Mouse (Mus musculus): Measurements from ENCODE around the gene Fxyd7. TPM values are rescaled to one million over a fixed set of nuclear protein-coding genes. Genes with fewer than 3 reads are reported as not detected.

Fxyd7 gene
- polyA plus RNA-seq, 1 experiment from 2014 or later: 40.9 TPM

- Histone ChIP-seq H3K9ac (ENCODE audit: low read depth, low read length) (no peak overlapping the region), H3K4me2 (ENCODE audit: low read depth, low read length) (no peak overlapping the region), H3K4me3 (ENCODE audit: low read depth, low read length) (no peak overlapping the region), H3K9me3 (ENCODE audit: control insufficient read depth, low read length) (no peaks in the 10 kb centered on the region), H3K27ac (replicated peaks; ENCODE audit: low read depth, low read length) (no peak overlapping the region), H3K36me3 (ENCODE audit: control insufficient read depth, insufficient read depth, low read length) (no peaks in the 10 kb centered on the region), H3K4me1 (ENCODE audit: control insufficient read depth, insufficient read depth, low read length) (peaks cover 8% of the 10 kb centered on the region; the same call in 1 of the 2 replicates), H3K27me3 (replicated peaks; ENCODE audit: control insufficient read depth, insufficient read depth, low read length) (no peaks in the 10 kb centered on the region)
- no peak for ATAC-seq (ENCODE audit: low read depth)
- no peak for DNase-seq (ENCODE audit: low spot score)
These were observed 22.3 kb upstream of the Fxyd7 start for GRCm38 (mm10) chr7:31073546-31073945.

DNA sequence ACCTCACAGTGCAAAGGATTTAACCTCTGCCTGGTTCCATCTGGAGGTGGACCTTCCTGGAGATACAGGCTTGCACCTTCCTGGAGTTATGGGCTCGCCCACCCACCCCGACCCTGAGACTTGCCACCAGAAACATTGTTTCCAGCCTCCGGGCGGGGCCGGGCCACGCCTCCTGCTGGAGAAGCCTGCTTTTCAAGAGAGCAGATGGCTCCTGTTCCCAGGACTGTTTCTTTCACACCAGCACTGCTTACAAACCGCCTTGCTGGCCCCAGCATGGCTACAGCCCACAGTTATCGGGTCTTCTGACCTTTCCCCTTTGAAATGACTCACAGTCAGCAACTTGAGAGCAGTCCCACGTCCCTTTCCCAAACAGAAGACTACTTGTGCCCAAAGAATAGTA, 21.1 kb upstream of the Fxyd7 start:
- no peak for ATAC-seq (ENCODE audit: low read depth)
- Histone ChIP-seq H3K27ac (replicated peaks; ENCODE audit: low read depth, low read length) (no peak overlapping the region), H3K36me3 (ENCODE audit: control insufficient read depth, insufficient read depth, low read length) (no peaks in the 10 kb centered on the region), H3K9ac (ENCODE audit: low read depth, low read length) (no peak overlapping the region), H3K4me1 (ENCODE audit: control insufficient read depth, insufficient read depth, low read length) (peaks cover 6% of the 10 kb centered on the region; the same call in 1 of the 2 replicates), H3K9me3 (ENCODE audit: control insufficient read depth, low read length) (no peaks in the 10 kb centered on the region), H3K27me3 (replicated peaks; ENCODE audit: control insufficient read depth, insufficient read depth, low read length) (no peaks in the 10 kb centered on the region), H3K4me3 (ENCODE audit: low read depth, low read length) (no peak overlapping the region), H3K4me2 (ENCODE audit: low read depth, low read length) (no peak overlapping the region)
- DNase-seq (ENCODE audit: low spot score): no peak
- 38% methylated on average over 9 of the region's 9 CpGs for WGBS

GRCm38 (mm10) chr7:31070324-31070723, 19.1 kb upstream of the Fxyd7 start:
- DNase-seq (ENCODE audit: low spot score) (no peak), ATAC-seq (ENCODE audit: low read depth) (no peak)
- no peaks in the 10 kb centered on the region for H3K4me1 ChIP-seq (ENCODE audit: control insufficient read depth, insufficient read depth, low read length)

GRCm38 (mm10) chr7:31069491-31069890, 18.2 kb upstream of the Fxyd7 start:
- ATAC-seq (ENCODE audit: low read depth) (no peak), DNase-seq (ENCODE audit: low spot score) (no peak)
- H3K9me3 ChIP-seq (ENCODE audit: control insufficient read depth, low read length): no peaks in the 10 kb centered on the region
- H3K9ac ChIP-seq (ENCODE audit: low read depth, low read length): no peak overlapping the region
- WGBS: 83% methylated on average over 14 of the region's 14 CpGs
- H3K27me3 ChIP-seq (replicated peaks; ENCODE audit: control insufficient read depth, insufficient read depth, low read length): no peaks in the 10 kb centered on the region
- no peaks in the 10 kb centered on the region for H3K36me3 ChIP-seq (ENCODE audit: control insufficient read depth, insufficient read depth, low read length)
- H3K4me3 ChIP-seq (ENCODE audit: low read depth, low read length): no peak overlapping the region
- H3K4me1 ChIP-seq (ENCODE audit: control insufficient read depth, insufficient read depth, low read length): no peaks in the 10 kb centered on the region
- H3K4me2 ChIP-seq (ENCODE audit: low read depth, low read length): no peak overlapping the region
- H3K27ac ChIP-seq (replicated peaks; ENCODE audit: low read depth, low read length): no peak overlapping the region

More at GRCm38 (mm10) chr7:31070324-31070723, 19.1 kb upstream of the Fxyd7 start:
- H3K36me3 ChIP-seq (ENCODE audit: control insufficient read depth, insufficient read depth, low read length): no peaks in the 10 kb centered on the region
- H3K9me3 ChIP-seq (ENCODE audit: control insufficient read depth, low read length): no peaks in the 10 kb centered on the region
- no peak overlapping the region for H3K4me2 ChIP-seq (ENCODE audit: low read depth, low read length)
- no peak overlapping the region for H3K9ac ChIP-seq (ENCODE audit: low read depth, low read length)
- WGBS: 78% methylated on average over 6 of the region's 6 CpGs
- H3K27ac ChIP-seq (replicated peaks; ENCODE audit: low read depth, low read length): no peak overlapping the region
- no peaks in the 10 kb centered on the region for H3K27me3 ChIP-seq (replicated peaks; ENCODE audit: control insufficient read depth, insufficient read depth, low read length)
- H3K4me3 ChIP-seq (ENCODE audit: low read depth, low read length): no peak overlapping the region

DNA sequence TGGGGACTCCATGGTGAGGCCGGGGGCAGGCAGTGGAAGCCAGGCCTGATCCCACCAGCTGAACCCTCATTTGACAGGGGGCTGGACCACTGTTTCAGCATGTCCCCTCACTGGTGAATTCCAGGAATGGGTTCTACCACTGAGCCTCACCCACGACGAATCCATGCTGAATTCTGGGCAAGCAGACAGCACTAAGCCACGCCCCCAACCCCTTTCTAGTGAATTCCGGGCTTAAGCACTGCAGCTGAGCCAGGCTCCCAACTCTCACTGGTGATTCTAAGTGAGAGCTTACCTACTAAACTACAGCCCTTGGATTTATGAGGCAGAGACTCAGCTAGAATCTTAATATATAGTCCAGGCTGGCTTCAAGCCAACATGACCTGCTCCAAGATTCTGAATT, 16.6 kb upstream of the Fxyd7 start:
- 40% methylated on average over 5 of the region's 5 CpGs for WGBS
- Histone ChIP-seq H3K27ac (replicated peaks; ENCODE audit: low read depth, low read length) (0 out of 2 replicates have a peak overlapping the region, but pooled peaks have one; percentile 28), H3K9me3 (ENCODE audit: control insufficient read depth, low read length) (no peaks in the 10 kb centered on the region), H3K27me3 (replicated peaks; ENCODE audit: control insufficient read depth, insufficient read depth, low read length) (no peaks in the 10 kb centered on the region), H3K4me2 (ENCODE audit: low read depth, low read length) (no peak overlapping the region), H3K9ac (ENCODE audit: low read depth, low read length) (no peak overlapping the region), H3K36me3 (ENCODE audit: control insufficient read depth, insufficient read depth, low read length) (no peaks in the 10 kb centered on the region), H3K4me1 (ENCODE audit: control insufficient read depth, insufficient read depth, low read length) (no peaks in the 10 kb centered on the region), H3K4me3 (ENCODE audit: low read depth, low read length) (no peak overlapping the region)
- ATAC-seq (ENCODE audit: low read depth) (peak; percentile 67), DNase-seq (ENCODE audit: low spot score) (peak; percentile 83)

- no peaks in the 10 kb centered on the region for H3K9me3 ChIP-seq (ENCODE audit: control insufficient read depth, low read length)
- H3K9ac ChIP-seq (ENCODE audit: low read depth, low read length): no peak overlapping the region
- H3K4me2 ChIP-seq (ENCODE audit: low read depth, low read length): no peak overlapping the region
- H3K27ac ChIP-seq (replicated peaks; ENCODE audit: low read depth, low read length): no peak overlapping the region
- H3K4me3 ChIP-seq (ENCODE audit: low read depth, low read length): no peak overlapping the region
- no peak for DNase-seq (ENCODE audit: low spot score)
- ATAC-seq (ENCODE audit: low read depth): no peak
- 84% methylated on average over 12 of the region's 12 CpGs for WGBS
- H3K4me1 ChIP-seq (ENCODE audit: control insufficient read depth, insufficient read depth, low read length): no peaks in the 10 kb centered on the region
- no peaks in the 10 kb centered on the region for H3K36me3 ChIP-seq (ENCODE audit: control insufficient read depth, insufficient read depth, low read length)
- H3K27me3 ChIP-seq (replicated peaks; ENCODE audit: control insufficient read depth, insufficient read depth, low read length): no peaks in the 10 kb centered on the region
These were observed 11.8 kb upstream of the Fxyd7 start for GRCm38 (mm10) chr7:31063074-31063560.

- no peak overlapping the region for H3K4me2 ChIP-seq (ENCODE audit: low read depth, low read length)
- no peaks in the 10 kb centered on the region for H3K9me3 ChIP-seq (ENCODE audit: control insufficient read depth, low read length)
- no peak for DNase-seq (ENCODE audit: low spot score)
- H3K36me3 ChIP-seq (ENCODE audit: control insufficient read depth, insufficient read depth, low read length): no peaks in the 10 kb centered on the region
- 84% methylated on average over 7 of the region's 7 CpGs for WGBS
- no peak overlapping the region for H3K4me3 ChIP-seq (ENCODE audit: low read depth, low read length)
- no peak overlapping the region for H3K9ac ChIP-seq (ENCODE audit: low read depth, low read length)
- ATAC-seq (ENCODE audit: low read depth): no peak
- no peaks in the 10 kb centered on the region for H3K27me3 ChIP-seq (replicated peaks; ENCODE audit: control insufficient read depth, insufficient read depth, low read length)
- no peaks in the 10 kb centered on the region for H3K4me1 ChIP-seq (ENCODE audit: control insufficient read depth, insufficient read depth, low read length)
- no peak overlapping the region for H3K27ac ChIP-seq (replicated peaks; ENCODE audit: low read depth, low read length)
These were observed 9.3 kb upstream of the Fxyd7 start for GRCm38 (mm10) chr7:31060621-31061010.

DNA sequence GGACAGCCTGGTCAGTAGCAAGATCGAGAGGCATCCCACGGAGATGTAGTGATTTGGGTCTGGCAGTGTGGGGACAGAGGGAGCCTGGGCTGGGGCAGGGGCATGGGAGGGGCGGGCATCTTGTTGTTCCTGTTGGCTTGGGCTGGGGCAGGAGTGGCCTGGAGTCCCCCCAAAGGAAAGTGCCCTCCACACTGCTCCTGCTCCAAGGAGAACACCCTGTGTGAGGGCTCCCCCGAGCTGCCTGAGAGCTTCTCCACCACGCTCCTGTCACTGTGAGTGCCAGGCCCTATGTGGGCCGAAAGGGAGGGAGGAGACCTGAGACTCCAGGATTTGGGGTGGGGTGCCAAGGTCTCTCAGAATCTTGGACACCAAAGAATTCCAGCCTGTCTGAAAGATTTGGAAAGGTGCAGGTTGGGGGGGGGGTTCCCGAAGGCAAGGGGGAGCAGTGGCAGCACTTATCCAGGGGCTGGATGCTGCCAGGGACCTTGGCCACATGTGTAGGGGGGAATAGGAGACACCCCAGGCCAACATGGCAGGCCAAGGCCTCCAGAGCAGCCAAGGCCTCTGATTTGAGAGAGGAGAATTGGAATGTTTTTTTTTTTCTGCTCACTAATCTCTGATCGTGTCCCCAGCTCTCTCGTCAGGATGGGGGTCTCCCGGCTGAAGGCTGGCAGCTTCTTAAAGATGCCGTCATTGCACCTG, 8.8 kb upstream of the Fxyd7 start:
- Histone ChIP-seq H3K36me3 (ENCODE audit: control insufficient read depth, insufficient read depth, low read length) (no peaks in the 10 kb centered on the region), H3K4me1 (ENCODE audit: control insufficient read depth, insufficient read depth, low read length) (peaks cover 5% of the 10 kb centered on the region), H3K9me3 (ENCODE audit: control insufficient read depth, low read length) (no peaks in the 10 kb centered on the region), H3K4me2 (ENCODE audit: low read depth, low read length) (no peak overlapping the region), H3K4me3 (ENCODE audit: low read depth, low read length) (no peak overlapping the region), H3K27ac (replicated peaks; ENCODE audit: low read depth, low read length) (no peak overlapping the region), H3K27me3 (replicated peaks; ENCODE audit: control insufficient read depth, insufficient read depth, low read length) (no peaks in the 10 kb centered on the region), H3K9ac (ENCODE audit: low read depth, low read length) (no peak overlapping the region)
- WGBS: 58% methylated on average over 11 of the region's 11 CpGs
- no peak for DNase-seq (ENCODE audit: low spot score)
- no peak for ATAC-seq (ENCODE audit: low read depth)

GRCm38 (mm10) chr7:31059108-31059507, 7.8 kb upstream of the Fxyd7 start, which contains the start of gene Lgi4:
Gene Lgi4, plus strand, starts transcription at chr7:31059342.
- peaks cover 14% of the 10 kb centered on the region for H3K4me1 ChIP-seq (ENCODE audit: control insufficient read depth, insufficient read depth, low read length)
- ATAC-seq (ENCODE audit: low read depth): peak; percentile 73
- H3K4me3 ChIP-seq (ENCODE audit: low read depth, low read length): no peak within 1 kb of the TSS
- 0% methylated on average over 2 of the region's 2 CpGs for WGBS
- peak; percentile 83 for DNase-seq (ENCODE audit: low spot score)
- H3K9me3 ChIP-seq (ENCODE audit: control insufficient read depth, low read length): no peaks in the 10 kb centered on the region
- H3K36me3 ChIP-seq (ENCODE audit: control insufficient read depth, insufficient read depth, low read length): no peaks in the 10 kb centered on the region
- 0 out of 2 replicates have a peak, but pooled peaks cover under 1% of the 10 kb centered on the region for H3K27me3 ChIP-seq (replicated peaks; ENCODE audit: control insufficient read depth, insufficient read depth, low read length)
- no peak within 1 kb of the TSS for H3K9ac ChIP-seq (ENCODE audit: low read depth, low read length)
- no peak within 1 kb of the TSS for H3K4me2 ChIP-seq (ENCODE audit: low read depth, low read length)
- no peak within 1 kb of the TSS for H3K27ac ChIP-seq (replicated peaks; ENCODE audit: low read depth, low read length)

Measured in embryonic facial prominence, embryonic 14.5 days (tissue).